Mouse (Mus musculus): Measurements from ENCODE around the gene Tgfa.

- TF ChIP-seq MXI1 (IDR thresholded peaks at IDR 0.05; ENCODE audit: low read depth, low read length) = no peak
- TF ChIP-seq POLR2A (IDR thresholded peaks at IDR 0.05; ENCODE audit: control insufficient read depth in 1 of 2, insufficient read depth in 1 of 2, low read depth in 1 of 2, low read length in 2 of 2, poor library complexity in 1 of 2) = no peak
- no peak for TF ChIP-seq CTCF (IDR thresholded peaks at IDR 0.05 in 2 of 3, conservative IDR thresholded peaks at IDR 0.05 in 1 of 3; ENCODE audit: control insufficient read depth in 1 of 3, insufficient read depth in 1 of 3, low read depth in 2 of 3, low read length in 3 of 3, poor library complexity in 1 of 3, severe bottlenecking in 1 of 3)
- no peak for TF ChIP-seq TCF12 (IDR thresholded peaks at IDR 0.05; ENCODE audit: low read depth, low read length)
- no peak for TF ChIP-seq TAL1 (IDR thresholded peaks at IDR 0.05; ENCODE audit: low read length)
- TF ChIP-seq ETS1 (IDR thresholded peaks at IDR 0.05; ENCODE audit: low read depth, low read length) = no peak
- no peak for TF ChIP-seq MAX (IDR thresholded peaks at IDR 0.05; ENCODE audit: low read length)
- TF ChIP-seq NELFE (IDR thresholded peaks at IDR 0.05; ENCODE audit: low read depth, low read length) = no peak
- no peak for TF ChIP-seq JUND (IDR thresholded peaks at IDR 0.05; ENCODE audit: low read depth, low read length)
Measured at GRCm38 (mm10) chr6:86250236-86250635, 55.2 kb downstream of the Tgfa start.

Measured in MEL (cell line).